Mouse (Mus musculus): ENCODE measurements around the gene Dag1. TPM values are rescaled to one million over a fixed set of nuclear protein-coding genes. Genes with fewer than 3 reads are reported as not detected.
A peak's percentile ranks its signal among the peaks of the same experiment; 100 is the strongest.
"Not testable (repeated sequence)": the region's sequence is repeated elsewhere in the genome, so short reads cannot be mapped to it uniquely, and the experiment has no call there.

Dag1 gene
- polyA plus RNA-seq, 1 experiment from 2014 or later, result 57.8 TPM

- ATAC-seq, result no peak
- H3K4me3 ChIP-seq (replicated peaks), result no peak overlapping the region
- 81% methylated on average over 11 of the region's 11 CpGs for WGBS
- no peak overlapping the region for H3K9ac ChIP-seq (replicated peaks)
- H3K4me1 ChIP-seq (replicated peaks), result peaks cover 15% of the 10 kb centered on the region
- no peaks in the 10 kb centered on the region for H3K27me3 ChIP-seq
- no peak overlapping the region for H3K4me2 ChIP-seq (replicated peaks)
- H3K27ac ChIP-seq, result no peak overlapping the region
- H3K9me3 ChIP-seq, result no peaks in the 10 kb centered on the region
- peaks cover 29% of the 10 kb centered on the region for H3K36me3 ChIP-seq
Observed at GRCm38 (mm10) chr9:108217936-108218543, 45.7 kb downstream of the Dag1 start.

GRCm38 (mm10) chr9:108217406-108217805 is 46.4 kb downstream of the Dag1 start:
- Histone ChIP-seq H3K9me3 (no peaks in the 10 kb centered on the region), H3K27ac (no peak overlapping the region), H3K27me3 (no peaks in the 10 kb centered on the region), H3K4me1 (replicated peaks) (peaks cover 21% of the 10 kb centered on the region), H3K36me3 (peaks cover 29% of the 10 kb centered on the region), H3K9ac (replicated peaks) (no peak overlapping the region), H3K4me3 (replicated peaks) (no peak overlapping the region), H3K4me2 (replicated peaks) (no peak overlapping the region)
- WGBS, result 97% methylated on average over 3 of the region's 3 CpGs
- ATAC-seq, result no peak

- no peaks in the 10 kb centered on the region for H3K9me3 ChIP-seq
- H3K4me2 ChIP-seq (replicated peaks), result peak overlapping the region; percentile 28
- WGBS, result 5% methylated on average over 7 of the region's 7 CpGs
- H3K27me3 ChIP-seq, result no peaks in the 10 kb centered on the region
- H3K4me3 ChIP-seq (replicated peaks), result no peak overlapping the region
- peak; percentile 89 for ATAC-seq
- H3K27ac ChIP-seq, result peak overlapping the region; percentile 85
- H3K36me3 ChIP-seq, result peaks cover 46% of the 10 kb centered on the region
- H3K4me1 ChIP-seq (replicated peaks), result peaks cover 26% of the 10 kb centered on the region
- H3K9ac ChIP-seq (replicated peaks), result peak overlapping the region; percentile 52
Observed at GRCm38 (mm10) chr9:108213105-108213504, 50.7 kb downstream of the Dag1 start.

GRCm38 (mm10) chr9:108212426-108212825 is 51.3 kb downstream of the Dag1 start:
- Histone ChIP-seq H3K4me3 (replicated peaks) (no peak overlapping the region), H3K9me3 (no peaks in the 10 kb centered on the region), H3K4me1 (replicated peaks) (peaks cover 26% of the 10 kb centered on the region), H3K4me2 (replicated peaks) (no peak overlapping the region), H3K27me3 (no peaks in the 10 kb centered on the region), H3K36me3 (peaks cover 46% of the 10 kb centered on the region), H3K27ac (peak overlapping the region; percentile 85), H3K9ac (replicated peaks) (peak overlapping the region; percentile 36; the same call in 1 of the 2 replicates)
- no peak for ATAC-seq
- 79% methylated on average over 2 of the region's 2 CpGs for WGBS

GRCm38 (mm10) chr9:108205571-108205901 is 58.2 kb downstream of the Dag1 start:
- Histone ChIP-seq H3K27ac (peak overlapping the region; percentile 82), H3K27me3 (no peaks in the 10 kb centered on the region), H3K9ac (replicated peaks) (no peak overlapping the region), H3K4me2 (replicated peaks) (no peak overlapping the region), H3K4me3 (replicated peaks) (no peak overlapping the region), H3K4me1 (replicated peaks) (peaks cover 28% of the 10 kb centered on the region), H3K36me3 (peaks cover 39% of the 10 kb centered on the region), H3K9me3 (no peaks in the 10 kb centered on the region)
- WGBS, result 58% methylated on average over 3 of the region's 3 CpGs
- ATAC-seq, result no peak

GRCm38 (mm10) chr9:108204884-108205570 is 58.7 kb downstream of the Dag1 start:
- Histone ChIP-seq H3K4me2 (replicated peaks) (0 out of 2 replicates have a peak overlapping the region, but pooled peaks have one; percentile 23), H3K36me3 (peaks cover 38% of the 10 kb centered on the region), H3K4me3 (replicated peaks) (no peak overlapping the region), H3K4me1 (replicated peaks) (peaks cover 32% of the 10 kb centered on the region), H3K27ac (peak overlapping the region; percentile 82), H3K9me3 (no peaks in the 10 kb centered on the region), H3K27me3 (no peaks in the 10 kb centered on the region), H3K9ac (replicated peaks) (peak overlapping the region; percentile 25; the same call in 1 of the 2 replicates)
- WGBS, result 20% methylated on average over 8 of the region's 8 CpGs
- peak; percentile 76 for ATAC-seq

- Histone ChIP-seq H3K4me1 (replicated peaks) (peaks cover 32% of the 10 kb centered on the region), H3K4me2 (replicated peaks) (no peak overlapping the region), H3K4me3 (replicated peaks) (no peak overlapping the region), H3K27me3 (no peaks in the 10 kb centered on the region), H3K9me3 (no peaks in the 10 kb centered on the region), H3K36me3 (peaks cover 18% of the 10 kb centered on the region), H3K9ac (replicated peaks) (no peak overlapping the region), H3K27ac (no peak overlapping the region)
- no peak for ATAC-seq
- whole genome bisulfite sequencing, result 48% methylated on average over 13 of the region's 13 CpGs
Observed at GRCm38 (mm10) chr9:108203015-108203414, 60.7 kb downstream of the Dag1 start.

GRCm38 (mm10) chr9:108202169-108202568 is 61.6 kb downstream of the Dag1 start:
- Histone ChIP-seq H3K27me3 (no peaks in the 10 kb centered on the region), H3K4me3 (replicated peaks) (no peak overlapping the region), H3K36me3 (peaks cover 9% of the 10 kb centered on the region), H3K9me3 (no peaks in the 10 kb centered on the region), H3K9ac (replicated peaks) (no peak overlapping the region), H3K27ac (no peak overlapping the region), H3K4me2 (replicated peaks) (no peak overlapping the region), H3K4me1 (replicated peaks) (peaks cover 37% of the 10 kb centered on the region)
- no peak for ATAC-seq
- WGBS, result 95% methylated on average over 2 of the region's 2 CpGs

- ATAC-seq, result peak; percentile 88
- Histone ChIP-seq H3K4me2 (replicated peaks) (peak overlapping the region; percentile 46), H3K27ac (peak overlapping the region; percentile 54; the same call in 1 of the 2 replicates), H3K4me1 (replicated peaks) (peaks cover 43% of the 10 kb centered on the region), H3K9me3 (no peaks in the 10 kb centered on the region), H3K9ac (replicated peaks) (0 out of 2 replicates have a peak overlapping the region, but pooled peaks have one; percentile 34), H3K4me3 (replicated peaks) (peak overlapping the region; percentile 20), H3K27me3 (no peaks in the 10 kb centered on the region), H3K36me3 (peaks cover under 1% of the 10 kb centered on the region)
- under 1% methylated on average over 13 of the region's 13 CpGs for WGBS
Observed at GRCm38 (mm10) chr9:108201160-108201559, 62.6 kb downstream of the Dag1 start.

GRCm38 (mm10) chr9:108198621-108199020 is 65.1 kb downstream of the Dag1 start:
- Histone ChIP-seq H3K4me2 (replicated peaks) (no peak overlapping the region), H3K4me3 (replicated peaks) (no peak overlapping the region), H3K9me3 (no peaks in the 10 kb centered on the region), H3K4me1 (replicated peaks) (peaks cover 22% of the 10 kb centered on the region), H3K36me3 (no peaks in the 10 kb centered on the region), H3K9ac (replicated peaks) (0 out of 2 replicates have a peak overlapping the region, but pooled peaks have one; percentile 12), H3K27me3 (no peaks in the 10 kb centered on the region), H3K27ac (no peak overlapping the region)
- no peak for ATAC-seq
- WGBS, result 40% methylated on average over 4 of the region's 4 CpGs

- no peak overlapping the region for H3K4me3 ChIP-seq (replicated peaks)
Observed at GRCm38 (mm10) chr9:108196920-108197677, 66.7 kb downstream of the Dag1 start.

GRCm38 (mm10) chr9:108196222-108196621 is 67.5 kb downstream of the Dag1 start:
- H3K4me1 ChIP-seq (replicated peaks), result peaks cover 21% of the 10 kb centered on the region
- not testable (repeated sequence) for ATAC-seq; H3K27ac ChIP-seq; H3K9me3 ChIP-seq; H3K36me3 ChIP-seq; H3K27me3 ChIP-seq; H3K4me3 ChIP-seq (replicated peaks); H3K9ac ChIP-seq (replicated peaks); H3K4me2 ChIP-seq (replicated peaks)
- 67% methylated on average over 6 of the region's 6 CpGs for WGBS

More at GRCm38 (mm10) chr9:108196920-108197677, 66.7 kb downstream of the Dag1 start:
- Histone ChIP-seq H3K4me2 (replicated peaks) (peak overlapping the region; percentile 34), H3K27ac (no peak overlapping the region), H3K9ac (replicated peaks) (no peak overlapping the region), H3K4me1 (replicated peaks) (peaks cover 21% of the 10 kb centered on the region), H3K9me3 (no peaks in the 10 kb centered on the region), H3K27me3 (no peaks in the 10 kb centered on the region), H3K36me3 (no peaks in the 10 kb centered on the region)
- WGBS, result 27% methylated on average over 24 of the region's 24 CpGs
- ATAC-seq, result no peak
